Mouse (Mus musculus): ENCODE measurements around the gene 6820408C15Rik. TPM values are rescaled to one million over a fixed set of nuclear protein-coding genes. Genes with fewer than 3 reads are reported as not detected.
A peak's percentile ranks its signal among the peaks of the same experiment; 100 is the strongest.

The 6820408C15Rik gene
- polyA plus RNA-seq, 1 experiment from 2014 or later: 0.85 TPM

- ATAC-seq (ENCODE audit: low FRiP score, low TSS enrichment): 0 out of 2 replicates have a peak, but pooled peaks have one; percentile 52
- Histone ChIP-seq H3K9me3 (ENCODE audit: low read length) (no peaks in the 10 kb centered on the region), H3K9ac (replicated peaks; ENCODE audit: low read length) (no peak overlapping the region), H3K27me3 (ENCODE audit: insufficient read depth, low read length) (no peaks in the 10 kb centered on the region), H3K4me1 (ENCODE audit: insufficient read depth, low read length) (0 out of 2 replicates have a peak, but pooled peaks cover 3% of the 10 kb centered on the region), H3K36me3 (ENCODE audit: insufficient read depth, low read length) (no peaks in the 10 kb centered on the region), H3K27ac (ENCODE audit: low read length) (no peak overlapping the region), H3K4me3 (ENCODE audit: low read length) (no peak overlapping the region), H3K4me2 (replicated peaks; ENCODE audit: low read depth, low read length) (no peak overlapping the region)
- 84% methylated on average over 4 of the region's 4 CpGs for WGBS
These were observed 36.9 kb downstream of the 6820408C15Rik start for GRCm38 (mm10) chr2:152452101-152452781.

- Histone ChIP-seq H3K4me3 (ENCODE audit: low read length) (no peak overlapping the region), H3K27me3 (ENCODE audit: insufficient read depth, low read length) (peaks cover 3% of the 10 kb centered on the region; the same call in 1 of the 2 replicates), H3K27ac (ENCODE audit: low read length) (no peak overlapping the region), H3K36me3 (ENCODE audit: insufficient read depth, low read length) (no peaks in the 10 kb centered on the region), H3K4me2 (replicated peaks; ENCODE audit: low read depth, low read length) (no peak overlapping the region), H3K9ac (replicated peaks; ENCODE audit: low read length) (no peak overlapping the region), H3K4me1 (ENCODE audit: insufficient read depth, low read length) (no peaks in the 10 kb centered on the region), H3K9me3 (ENCODE audit: low read length) (no peaks in the 10 kb centered on the region)
- no peak for ATAC-seq (ENCODE audit: low FRiP score, low TSS enrichment)
- 45% methylated on average over 13 of the region's 13 CpGs for whole genome bisulfite sequencing
These were observed 43.9 kb downstream of the 6820408C15Rik start for GRCm38 (mm10) chr2:152459241-152459640.

- Histone ChIP-seq H3K27me3 (ENCODE audit: insufficient read depth, low read length) (peaks cover 3% of the 10 kb centered on the region; the same call in 1 of the 2 replicates), H3K4me2 (replicated peaks; ENCODE audit: low read depth, low read length) (no peak within 1 kb of the TSS), H3K9me3 (ENCODE audit: low read length) (no peaks in the 10 kb centered on the region), H3K27ac (ENCODE audit: low read length) (no peak within 1 kb of the TSS), H3K4me1 (ENCODE audit: insufficient read depth, low read length) (no peaks in the 10 kb centered on the region), H3K4me3 (ENCODE audit: low read length) (no peak within 1 kb of the TSS), H3K36me3 (ENCODE audit: insufficient read depth, low read length) (no peaks in the 10 kb centered on the region), H3K9ac (replicated peaks; ENCODE audit: low read length) (no peak within 1 kb of the TSS)
- WGBS: 78% methylated on average over 3 of the region's 3 CpGs
- no peak for ATAC-seq (ENCODE audit: low FRiP score, low TSS enrichment)
These were observed 49.3 kb downstream of the 6820408C15Rik start, which contains the start of gene Defb23 for GRCm38 (mm10) chr2:152464570-152465150. TSS of gene Defb23 (minus strand) at chr2:152464620.

GRCm38 (mm10) chr2:152470973-152471372 lies 55.6 kb downstream of the 6820408C15Rik start:
- Histone ChIP-seq H3K4me2 (replicated peaks; ENCODE audit: low read depth, low read length) (no peak overlapping the region), H3K36me3 (ENCODE audit: insufficient read depth, low read length) (no peaks in the 10 kb centered on the region), H3K27ac (ENCODE audit: low read length) (no peak overlapping the region), H3K4me1 (ENCODE audit: insufficient read depth, low read length) (no peaks in the 10 kb centered on the region), H3K4me3 (ENCODE audit: low read length) (no peak overlapping the region), H3K27me3 (ENCODE audit: insufficient read depth, low read length) (no peaks in the 10 kb centered on the region), H3K9me3 (ENCODE audit: low read length) (no peaks in the 10 kb centered on the region), H3K9ac (replicated peaks; ENCODE audit: low read length) (no peak overlapping the region)
- WGBS: 25% methylated on average over 7 of the region's 7 CpGs
- ATAC-seq (ENCODE audit: low FRiP score, low TSS enrichment): no peak

GRCm38 (mm10) chr2:152472434-152472833 lies 57.0 kb downstream of the 6820408C15Rik start:
- ATAC-seq (ENCODE audit: low FRiP score, low TSS enrichment): no peak
- H3K4me1 ChIP-seq (ENCODE audit: insufficient read depth, low read length): no peaks in the 10 kb centered on the region
- H3K4me3 ChIP-seq (ENCODE audit: low read length): no peak overlapping the region
- H3K9me3 ChIP-seq (ENCODE audit: low read length): no peaks in the 10 kb centered on the region
- H3K36me3 ChIP-seq (ENCODE audit: insufficient read depth, low read length): no peaks in the 10 kb centered on the region
- H3K27ac ChIP-seq (ENCODE audit: low read length): no peak overlapping the region
- no peak overlapping the region for H3K4me2 ChIP-seq (replicated peaks; ENCODE audit: low read depth, low read length)
- 22% methylated on average over 3 of the region's 3 CpGs for WGBS
- no peak overlapping the region for H3K9ac ChIP-seq (replicated peaks; ENCODE audit: low read length)
- no peaks in the 10 kb centered on the region for H3K27me3 ChIP-seq (ENCODE audit: insufficient read depth, low read length)

GRCm38 (mm10) chr2:152476763-152477162 lies 61.4 kb downstream of the 6820408C15Rik start, which contains the start of gene Defb20:
TSS of gene Defb20 (plus strand) at chr2:152477063.
- H3K9ac ChIP-seq (replicated peaks; ENCODE audit: low read length): no peak within 1 kb of the TSS
- 65% methylated on average over 2 of the region's 2 CpGs for WGBS
- no peaks in the 10 kb centered on the region for H3K27me3 ChIP-seq (ENCODE audit: insufficient read depth, low read length)
- H3K36me3 ChIP-seq (ENCODE audit: insufficient read depth, low read length): no peaks in the 10 kb centered on the region
- H3K27ac ChIP-seq (ENCODE audit: low read length): no peak within 1 kb of the TSS
- H3K4me1 ChIP-seq (ENCODE audit: insufficient read depth, low read length): no peaks in the 10 kb centered on the region
- ATAC-seq (ENCODE audit: low FRiP score, low TSS enrichment): no peak
- no peaks in the 10 kb centered on the region for H3K9me3 ChIP-seq (ENCODE audit: low read length)
- no peak within 1 kb of the TSS for H3K4me2 ChIP-seq (replicated peaks; ENCODE audit: low read depth, low read length)
- H3K4me3 ChIP-seq (ENCODE audit: low read length): no peak within 1 kb of the TSS

GRCm38 (mm10) chr2:152480881-152481280 lies 65.5 kb downstream of the 6820408C15Rik start:
- no peak overlapping the region for H3K27ac ChIP-seq (ENCODE audit: low read length)
- ATAC-seq (ENCODE audit: low FRiP score, low TSS enrichment): no peak
- H3K9ac ChIP-seq (replicated peaks; ENCODE audit: low read length): no peak overlapping the region
- no peak overlapping the region for H3K4me2 ChIP-seq (replicated peaks; ENCODE audit: low read depth, low read length)
- WGBS: 85% methylated on average over 3 of the region's 3 CpGs
- H3K27me3 ChIP-seq (ENCODE audit: insufficient read depth, low read length): no peaks in the 10 kb centered on the region
- H3K36me3 ChIP-seq (ENCODE audit: insufficient read depth, low read length): no peaks in the 10 kb centered on the region
- H3K9me3 ChIP-seq (ENCODE audit: low read length): no peaks in the 10 kb centered on the region
- no peak overlapping the region for H3K4me3 ChIP-seq (ENCODE audit: low read length)
- H3K4me1 ChIP-seq (ENCODE audit: insufficient read depth, low read length): no peaks in the 10 kb centered on the region

GRCm38 (mm10) chr2:152481726-152482125 lies 66.3 kb downstream of the 6820408C15Rik start:
- no peaks in the 10 kb centered on the region for H3K36me3 ChIP-seq (ENCODE audit: insufficient read depth, low read length)
- no peak for ATAC-seq (ENCODE audit: low FRiP score, low TSS enrichment)
- H3K27me3 ChIP-seq (ENCODE audit: insufficient read depth, low read length): no peaks in the 10 kb centered on the region
- H3K4me1 ChIP-seq (ENCODE audit: insufficient read depth, low read length): no peaks in the 10 kb centered on the region
- 89% methylated on average over 7 of the region's 7 CpGs for WGBS
- no peaks in the 10 kb centered on the region for H3K9me3 ChIP-seq (ENCODE audit: low read length)
- H3K9ac ChIP-seq (replicated peaks; ENCODE audit: low read length): no peak overlapping the region
- H3K27ac ChIP-seq (ENCODE audit: low read length): no peak overlapping the region
- H3K4me3 ChIP-seq (ENCODE audit: low read length): no peak overlapping the region
- no peak overlapping the region for H3K4me2 ChIP-seq (replicated peaks; ENCODE audit: low read depth, low read length)

GRCm38 (mm10) chr2:152487024-152487423 lies 71.6 kb downstream of the 6820408C15Rik start:
- Histone ChIP-seq H3K9ac (replicated peaks; ENCODE audit: low read length) (no peak overlapping the region), H3K4me1 (ENCODE audit: insufficient read depth, low read length) (no peaks in the 10 kb centered on the region), H3K27ac (ENCODE audit: low read length) (no peak overlapping the region), H3K36me3 (ENCODE audit: insufficient read depth, low read length) (no peaks in the 10 kb centered on the region), H3K27me3 (ENCODE audit: insufficient read depth, low read length) (no peaks in the 10 kb centered on the region), H3K4me3 (ENCODE audit: low read length) (no peak overlapping the region), H3K9me3 (ENCODE audit: low read length) (no peaks in the 10 kb centered on the region), H3K4me2 (replicated peaks; ENCODE audit: low read depth, low read length) (no peak overlapping the region)
- WGBS: 80% methylated on average over 2 of the region's 2 CpGs
- no peak for ATAC-seq (ENCODE audit: low FRiP score, low TSS enrichment)

- H3K4me2 ChIP-seq (replicated peaks; ENCODE audit: low read depth, low read length): no peak within 1 kb of the TSS
- no peaks in the 10 kb centered on the region for H3K36me3 ChIP-seq (ENCODE audit: insufficient read depth, low read length)
- H3K4me3 ChIP-seq (ENCODE audit: low read length): no peak within 1 kb of the TSS
- no peaks in the 10 kb centered on the region for H3K27me3 ChIP-seq (ENCODE audit: insufficient read depth, low read length)
- no peak within 1 kb of the TSS for H3K9ac ChIP-seq (replicated peaks; ENCODE audit: low read length)
- no peak within 1 kb of the TSS for H3K27ac ChIP-seq (ENCODE audit: low read length)
- H3K4me1 ChIP-seq (ENCODE audit: insufficient read depth, low read length): no peaks in the 10 kb centered on the region
- H3K9me3 ChIP-seq (ENCODE audit: low read length): no peaks in the 10 kb centered on the region
- ATAC-seq (ENCODE audit: low FRiP score, low TSS enrichment): no peak
These were observed 74.7 kb downstream of the 6820408C15Rik start, which contains the start of gene Defb22 for GRCm38 (mm10) chr2:152490038-152490437. TSS of gene Defb22 (minus strand) at chr2:152490138.

Data from kidney, embryonic 16.5 days (tissue).